Mouse (Mus musculus): ENCODE results near the gene Igf2bp2.

DNA sequence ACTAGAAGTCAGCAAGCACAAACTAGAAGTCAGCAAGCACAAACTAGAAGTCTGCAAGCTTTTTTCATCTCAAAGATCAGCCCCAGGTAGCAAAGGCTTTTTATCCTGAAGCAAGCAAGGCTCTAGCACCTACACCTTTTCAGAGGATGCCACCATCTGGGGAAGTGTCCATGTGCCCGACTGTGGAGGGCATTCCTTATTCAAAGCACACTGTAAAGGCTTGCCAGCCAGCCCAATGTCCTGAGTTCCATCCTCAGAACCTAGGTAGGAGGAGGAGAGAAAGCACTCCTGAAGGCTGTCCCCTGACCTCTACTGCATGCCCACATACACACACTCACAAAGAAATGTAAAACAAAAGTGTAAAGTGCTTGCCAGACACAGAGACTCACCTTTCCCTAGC lies 16.0 kb downstream of the Igf2bp2 start:
- TF ChIP-seq POLR2A (IDR thresholded peaks at IDR 0.05; ENCODE audit: control insufficient read depth, low read depth, low read length) (no peak), CTCF (IDR thresholded peaks at IDR 0.05; ENCODE audit: control insufficient read depth, insufficient read depth, insufficient replicate concordance, low read depth, low read length) (no peak)

Measured in testis, adult 2 months (tissue).